Mouse (Mus musculus): Measurements from ENCODE around the gene Col18a1.

- TF ChIP-seq CTCF (conservative IDR thresholded peaks at IDR 0.05; ENCODE audit: low read length) (no peak), POU5F1 (IDR thresholded peaks at IDR 0.05; ENCODE audit: borderline replicate concordance, low read length) (no peak)
Observed at GRCm38 (mm10) chr10:77064239-77064638, 102.1 kb downstream of the Col18a1 start.

Data from E14TG2a.4 (cell line).